Mouse (Mus musculus): Measurements from ENCODE around the gene Mpp2. TPM values are rescaled to one million over a fixed set of nuclear protein-coding genes. Genes with fewer than 3 reads are reported as not detected.

The Mpp2 gene
- total RNA-seq, 2 experiments from 2014 or later = 3.1 to 3.2 TPM

DNA sequence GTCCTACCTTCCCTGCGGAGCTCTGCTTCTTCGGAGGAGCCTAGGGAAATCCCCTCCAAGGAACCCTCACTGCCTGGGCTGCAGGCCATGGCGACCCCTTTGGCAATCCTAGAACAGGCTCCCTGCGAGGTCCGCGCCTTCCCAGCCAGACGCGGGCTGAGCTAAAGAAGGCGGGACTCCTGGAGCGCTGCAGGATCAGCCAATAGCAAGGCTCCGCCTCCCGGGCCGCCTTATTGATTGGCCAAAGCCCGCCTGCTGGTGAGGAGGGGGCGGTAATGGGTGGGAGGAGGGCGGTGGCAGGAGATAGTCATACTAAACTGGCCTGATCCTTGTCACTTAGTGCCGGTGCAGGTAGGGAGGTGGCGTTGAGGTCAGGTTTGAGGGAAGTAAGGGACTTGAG is 6.0 kb downstream of the Mpp2 start:
- ATAC-seq (replicated peaks; ENCODE audit: low FRiP score, low TSS enrichment, poor library complexity, severe bottlenecking) = peak; percentile 35; the same call in 1 of the 2 replicates

DNA sequence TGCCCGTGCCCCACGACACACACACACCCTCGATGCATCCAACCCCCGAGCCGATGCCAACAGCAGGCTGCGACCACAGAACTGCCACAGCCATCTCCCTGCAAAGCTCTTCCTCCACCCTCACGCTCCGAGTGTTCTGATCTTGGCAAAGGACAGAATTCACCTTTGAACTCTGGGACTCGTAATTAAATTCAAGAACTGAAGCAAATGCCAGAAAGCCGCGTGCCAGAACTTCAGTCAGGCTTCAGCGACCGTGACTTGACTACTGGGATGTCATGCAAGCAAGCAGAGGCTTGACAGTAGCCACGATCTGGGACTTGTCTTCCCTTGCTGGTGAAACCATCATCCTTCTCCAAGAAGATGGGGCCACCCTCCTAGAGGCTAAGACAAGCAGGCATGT is 14.6 kb downstream of the Mpp2 start:
- no peak for ATAC-seq (replicated peaks; ENCODE audit: low FRiP score, low TSS enrichment, poor library complexity, severe bottlenecking)

GRCm38 (mm10) chr11:102072729-102073128 is 15.6 kb downstream of the Mpp2 start:
- ATAC-seq (replicated peaks; ENCODE audit: low FRiP score, low TSS enrichment, poor library complexity, severe bottlenecking) = no peak

DNA sequence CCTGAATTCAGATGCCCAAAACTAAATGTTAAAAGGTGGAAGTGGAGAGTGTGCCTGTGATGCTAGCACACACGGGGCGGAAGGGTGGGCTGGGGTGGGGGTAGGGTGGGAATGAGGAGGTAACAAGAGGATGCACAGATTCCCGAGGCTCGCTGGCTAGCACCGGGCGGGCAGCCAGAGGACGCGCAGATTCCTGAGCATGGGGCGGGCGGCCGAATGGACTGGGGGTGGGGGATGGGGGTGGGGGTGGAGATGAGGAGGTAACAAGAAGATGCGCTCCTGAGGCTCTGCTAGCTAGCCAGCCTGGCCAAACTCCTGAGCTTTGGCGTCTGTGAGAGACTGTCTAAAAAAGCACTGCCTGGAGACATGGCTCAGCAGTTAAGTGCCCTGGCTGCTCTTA is 17.9 kb downstream of the Mpp2 start:
- no peak for ATAC-seq (replicated peaks; ENCODE audit: low FRiP score, low TSS enrichment, poor library complexity, severe bottlenecking)

- ATAC-seq (replicated peaks; ENCODE audit: low FRiP score, low TSS enrichment, poor library complexity, severe bottlenecking) = no peak
Observed at GRCm38 (mm10) chr11:102069633-102070032, 18.7 kb downstream of the Mpp2 start.

- ATAC-seq (replicated peaks; ENCODE audit: low FRiP score, low TSS enrichment, poor library complexity, severe bottlenecking) = no peak
Observed at GRCm38 (mm10) chr11:102068969-102069368, 19.3 kb downstream of the Mpp2 start.

DNA sequence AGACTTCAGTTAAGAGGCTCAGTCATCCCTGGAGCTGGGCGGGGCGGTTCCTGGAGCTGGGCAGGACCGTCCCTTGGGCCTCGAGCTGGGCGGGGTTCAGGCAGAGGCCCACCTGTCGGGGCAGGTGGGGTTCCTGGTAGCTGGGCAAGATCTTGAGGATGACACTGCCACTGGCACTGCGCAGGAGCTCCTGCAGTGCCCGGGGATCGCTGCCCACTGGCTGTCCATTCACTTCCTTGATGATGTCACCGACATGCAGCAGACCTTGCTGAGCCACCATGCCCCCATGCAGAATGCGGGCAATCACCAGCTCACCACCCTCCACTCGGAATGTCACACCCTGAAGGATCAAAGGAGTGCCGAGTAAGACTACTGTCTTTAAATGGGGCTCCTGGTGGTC is 25.2 kb downstream of the Mpp2 start:
- ATAC-seq (replicated peaks; ENCODE audit: low FRiP score, low TSS enrichment, poor library complexity, severe bottlenecking) = no peak

DNA sequence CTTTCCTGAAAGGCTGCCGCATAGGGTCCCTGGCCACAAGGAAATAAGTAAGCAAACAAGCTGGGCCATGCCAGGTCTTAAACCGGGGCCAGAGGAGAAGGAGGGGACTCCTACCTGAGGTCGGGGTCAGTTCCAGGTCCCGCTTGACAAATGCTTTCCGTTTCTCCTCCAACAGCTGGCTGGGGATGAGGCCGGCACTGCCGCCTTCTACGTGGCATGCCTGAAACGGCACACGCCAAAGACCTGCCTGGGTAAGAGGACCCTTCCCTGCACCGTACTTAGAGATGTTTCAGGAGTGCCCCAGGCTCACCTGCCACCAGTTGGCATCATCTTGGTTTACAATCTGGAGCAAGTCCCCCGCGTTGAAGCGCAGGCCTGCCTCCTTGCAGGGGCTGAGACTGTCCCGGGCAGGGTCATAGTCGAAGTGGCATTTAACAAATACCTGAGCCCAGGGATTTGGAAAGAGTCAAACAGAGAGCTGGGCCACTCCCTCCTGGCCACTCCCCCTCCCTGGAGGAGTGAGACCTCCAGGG is 26.3 kb downstream of the Mpp2 start:
- ATAC-seq (replicated peaks; ENCODE audit: low FRiP score, low TSS enrichment, poor library complexity, severe bottlenecking) = no peak

DNA sequence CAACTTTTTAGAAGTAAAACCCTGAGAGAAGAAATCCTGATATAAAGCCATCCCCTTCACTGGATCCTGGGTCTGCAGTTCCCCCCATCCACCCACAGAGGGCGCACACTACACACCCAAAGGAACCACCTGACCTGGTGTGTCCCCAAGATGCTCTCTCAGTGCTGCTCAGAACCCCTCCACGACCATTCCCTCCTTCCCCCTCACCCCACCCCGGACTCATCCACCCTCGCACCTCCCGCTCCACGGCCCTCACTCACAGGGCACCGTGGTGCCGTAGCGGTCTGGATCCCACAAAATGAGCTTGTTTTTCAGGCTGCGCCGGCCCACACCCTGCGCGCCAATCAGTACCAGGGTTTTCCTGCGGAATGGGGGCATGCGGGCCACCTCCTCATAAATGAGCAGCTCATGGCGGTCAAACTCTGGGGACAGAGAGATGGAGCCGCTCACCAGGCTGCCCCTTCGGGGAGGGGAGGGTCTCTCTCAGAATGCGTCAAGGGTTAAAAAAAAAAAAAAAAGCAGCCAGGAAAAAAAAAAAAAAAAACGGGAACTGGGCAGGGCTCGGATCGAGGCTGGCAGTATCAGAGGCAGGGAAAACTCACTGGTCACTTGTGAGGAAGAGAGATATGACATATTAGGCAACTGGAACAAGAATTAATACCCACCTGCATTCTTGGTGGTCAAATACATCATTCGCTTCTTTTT is 26.9 kb downstream of the Mpp2 start:
- ATAC-seq (replicated peaks; ENCODE audit: low FRiP score, low TSS enrichment, poor library complexity, severe bottlenecking) = peak; percentile 63

DNA sequence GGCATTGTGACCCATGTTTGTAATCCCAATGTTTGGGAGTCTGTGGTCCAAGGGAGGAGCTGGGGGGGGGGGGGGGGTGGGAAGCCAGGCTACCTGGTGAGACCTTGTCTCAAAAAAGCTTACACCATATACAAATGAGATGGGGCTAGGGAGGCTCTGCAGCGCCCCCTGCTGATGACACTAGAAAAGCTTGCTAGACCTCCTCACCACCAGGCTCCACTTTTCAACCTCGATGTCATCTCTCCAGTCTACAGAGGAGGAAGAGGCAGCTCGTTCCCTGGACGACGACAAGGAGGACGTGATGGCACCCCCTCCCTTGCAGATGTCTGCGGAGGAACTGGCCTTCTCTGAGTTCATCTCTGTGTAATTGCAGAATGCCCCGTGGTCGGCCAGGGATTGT is 34.5 kb downstream of the Mpp2 start:
- 0 out of 2 replicates have a peak, but pooled peaks have one; percentile 46 for ATAC-seq (replicated peaks; ENCODE audit: low FRiP score, low TSS enrichment, poor library complexity, severe bottlenecking)

DNA sequence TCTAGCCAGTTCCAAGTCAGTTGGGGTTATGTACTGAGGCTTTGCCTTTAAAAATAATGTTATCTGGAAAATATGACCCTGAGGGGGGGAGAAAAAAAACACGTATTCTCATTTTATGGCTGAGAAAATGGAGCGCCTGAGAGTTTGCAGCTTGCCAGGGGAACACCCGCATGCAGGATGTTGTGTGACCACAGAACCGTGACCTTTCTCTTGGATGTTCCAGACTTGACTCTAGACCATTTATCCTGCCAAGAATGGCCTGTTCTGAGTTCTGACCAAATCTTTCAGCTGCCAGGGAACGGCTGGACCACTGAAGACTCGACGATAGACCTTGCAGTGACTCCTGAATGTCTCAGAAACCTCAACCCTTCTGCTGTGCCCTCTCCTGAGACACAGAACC is 35.1 kb downstream of the Mpp2 start:
- ATAC-seq (replicated peaks; ENCODE audit: low FRiP score, low TSS enrichment, poor library complexity, severe bottlenecking) = no peak

- ATAC-seq (replicated peaks; ENCODE audit: low FRiP score, low TSS enrichment, poor library complexity, severe bottlenecking) = no peak
Observed at GRCm38 (mm10) chr11:102052697-102053096, 35.6 kb downstream of the Mpp2 start.

DNA sequence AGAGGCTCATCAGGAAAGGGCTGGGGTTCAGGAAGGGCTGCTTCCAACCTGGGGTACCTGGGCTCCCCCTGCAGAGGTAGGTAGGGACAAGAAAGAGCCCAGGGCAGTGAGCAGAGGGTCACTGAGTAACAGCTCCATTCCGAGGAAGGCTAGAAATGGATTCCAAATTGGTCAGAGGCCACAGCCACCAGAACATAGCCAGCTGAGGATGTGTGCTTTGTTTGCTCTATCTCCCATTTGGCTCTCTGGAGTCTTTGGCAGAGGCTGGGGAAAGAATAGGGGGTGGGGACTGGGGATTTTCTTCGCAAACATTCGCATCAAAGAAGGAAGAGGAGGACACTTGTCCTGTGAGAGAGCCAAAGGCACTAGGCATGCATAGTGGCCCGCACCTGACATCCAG is 36.4 kb downstream of the Mpp2 start:
- no peak for ATAC-seq (replicated peaks; ENCODE audit: low FRiP score, low TSS enrichment, poor library complexity, severe bottlenecking)

GRCm38 (mm10) chr11:102051541-102051940 is 36.8 kb downstream of the Mpp2 start:
- ATAC-seq (replicated peaks; ENCODE audit: low FRiP score, low TSS enrichment, poor library complexity, severe bottlenecking) = no peak

DNA sequence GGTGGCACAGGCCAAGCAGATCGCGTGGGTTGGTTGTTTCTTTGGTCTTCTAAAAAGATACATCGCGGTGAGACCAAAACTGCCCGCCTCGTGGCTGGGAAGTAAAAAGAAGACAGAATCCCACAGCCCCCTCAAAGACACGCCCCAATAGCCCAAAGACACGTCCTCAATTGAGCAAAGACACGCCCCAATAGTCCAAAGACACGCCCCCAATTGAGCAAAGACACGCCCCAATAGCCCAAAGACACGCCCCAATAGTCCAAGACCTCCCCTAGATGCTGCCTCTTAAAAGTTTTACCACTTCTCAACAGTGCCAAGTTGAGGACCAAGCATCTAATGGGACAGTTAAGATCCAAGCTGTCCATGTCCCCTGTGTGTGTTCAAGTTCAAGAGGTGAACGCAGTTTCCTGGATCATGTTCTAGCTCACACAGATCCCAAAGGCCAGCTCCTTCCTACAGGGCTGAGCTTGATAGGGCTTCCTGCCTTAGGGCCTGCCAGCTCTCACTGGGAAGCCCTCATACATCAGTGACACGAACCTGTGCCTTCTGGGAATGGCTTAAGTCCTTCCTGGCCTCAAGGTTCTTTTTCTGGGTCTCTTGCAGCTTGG is 38.3 kb downstream of the Mpp2 start:
- no peak for ATAC-seq (replicated peaks; ENCODE audit: low FRiP score, low TSS enrichment, poor library complexity, severe bottlenecking)

- ATAC-seq (replicated peaks; ENCODE audit: low FRiP score, low TSS enrichment, poor library complexity, severe bottlenecking) = no peak
Observed at GRCm38 (mm10) chr11:102046607-102047006, 41.7 kb downstream of the Mpp2 start.

GRCm38 (mm10) chr11:102044691-102045212 is 43.6 kb downstream of the Mpp2 start:
- no peak for ATAC-seq (replicated peaks; ENCODE audit: low FRiP score, low TSS enrichment, poor library complexity, severe bottlenecking)

GRCm38 (mm10) chr11:102043381-102043780 is 44.9 kb downstream of the Mpp2 start:
- ATAC-seq (replicated peaks; ENCODE audit: low FRiP score, low TSS enrichment, poor library complexity, severe bottlenecking) = no peak

DNA sequence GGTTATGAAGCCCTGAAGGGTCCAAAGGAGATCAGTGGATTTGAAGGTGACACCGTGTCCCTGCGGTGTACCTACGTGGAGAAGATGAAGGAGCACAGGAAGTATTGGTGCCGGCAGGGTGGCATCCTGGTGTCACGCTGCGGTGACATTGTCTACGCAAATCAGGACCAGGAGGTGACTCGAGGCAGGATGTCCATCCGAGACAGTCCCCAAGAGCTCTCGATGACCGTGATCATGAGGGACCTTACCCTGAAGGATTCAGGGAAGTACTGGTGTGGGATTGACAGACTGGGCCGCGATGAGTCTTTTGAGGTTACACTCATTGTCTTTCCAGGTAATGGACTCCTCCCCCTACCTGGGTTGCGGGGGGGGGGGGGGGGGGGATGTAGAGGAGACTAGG is 45.3 kb downstream of the Mpp2 start:
- ATAC-seq (replicated peaks; ENCODE audit: low FRiP score, low TSS enrichment, poor library complexity, severe bottlenecking) = no peak

DNA sequence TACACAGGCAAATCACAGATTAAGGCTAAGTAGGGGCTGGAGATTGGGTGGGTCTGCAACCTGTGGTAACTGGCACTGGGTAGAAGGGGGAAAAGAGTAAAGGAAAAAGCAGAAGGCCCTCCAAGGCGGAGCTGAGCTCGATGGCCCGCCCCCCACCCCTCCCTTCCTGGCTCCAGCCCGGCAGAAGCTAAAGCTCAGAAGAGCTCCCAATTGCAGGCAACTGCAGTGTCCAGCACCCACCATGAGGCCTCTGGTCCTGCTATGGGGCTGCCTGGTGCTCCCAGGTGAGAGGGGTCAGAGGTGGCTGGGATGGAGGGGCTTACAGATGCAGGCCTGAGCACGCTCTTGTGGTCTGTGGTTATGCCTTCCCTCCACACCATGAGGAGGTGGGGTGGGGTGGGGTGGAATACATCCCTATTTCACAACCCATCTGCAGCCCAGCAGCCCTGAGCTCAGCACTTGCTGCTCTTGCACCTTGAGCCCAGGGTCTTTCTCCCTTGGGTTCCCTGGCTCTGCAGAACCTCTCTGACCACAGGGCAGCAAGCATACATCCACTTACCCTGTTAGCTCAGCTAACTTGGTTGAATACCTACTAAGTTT is 46.9 kb downstream of the Mpp2 start, which contains the start of gene Cd300lg:
Gene Cd300lg, plus strand, starts transcription at position 160 of the 600 bp plus-strand sequence.
- ATAC-seq (replicated peaks; ENCODE audit: low FRiP score, low TSS enrichment, poor library complexity, severe bottlenecking) = no peak

All from megakaryocyte-erythroid progenitor cell, adult 5-6 weeks (primary cell).